Mouse (Mus musculus) hindbrain, postnatal 0 days (tissue): ENCODE measurements around the gene Tab2. TPM values are rescaled to one million over a fixed set of nuclear protein-coding genes. Genes with fewer than 3 reads are reported as not detected.
A peak's percentile ranks its signal among the peaks of the same experiment; 100 is the strongest.

Source experiments
- ATAC-seq: fragments of 200-750 bp; cut with Nextera tagmentation; 2 replicates; pipeline ENCODE4 v1.8.0; 2017; ENCODE audit warnings: mild to moderate bottlenecking, moderate TSS enrichment, moderate library complexity
- DNase-seq: peaks from one replicate; pipeline ENCODE4 v3.0.0-alpha.2; 2015; ENCODE audit warnings: low spot score
- H3K27ac ChIP-seq: fragments of 300-500 bp; sonication (generic); 2 replicates; pipeline ENCODE4 v1.5.1; 2014; ENCODE audit warnings: mild to moderate bottlenecking
- H3K27me3 ChIP-seq: fragments of 300-500 bp; sonication (generic); 2 replicates; pipeline ENCODE4 v1.6.1; 2014; ENCODE audit warnings: low read length, mixed read lengths; ENCODE audit not compliant: insufficient read depth
- H3K36me3 ChIP-seq: fragments of 300-500 bp; sonication (generic); 2 replicates; pipeline ENCODE4 v1.6.1; 2014; ENCODE audit warnings: low read length, mixed read lengths; ENCODE audit not compliant: insufficient read depth
- H3K4me1 ChIP-seq: fragments of 300-500 bp; sonication (generic); 2 replicates; pipeline ENCODE4 v1.6.1; 2014; ENCODE audit warnings: antibody characterized with exemption, low read length, mixed read lengths; ENCODE audit not compliant: insufficient read depth
- H3K4me2 ChIP-seq: fragments of 300-500 bp; sonication (generic); 2 replicates; pipeline ENCODE4 v1.6.1; 2014; ENCODE audit warnings: low read depth, mild to moderate bottlenecking, low read length, moderate library complexity, mixed read lengths
- H3K4me3 ChIP-seq: fragments of 300-500 bp; sonication (generic); 2 replicates; pipeline ENCODE4 v1.5.1; 2014; ENCODE audit warnings: low read length
- H3K9ac ChIP-seq: fragments of 300-500 bp; sonication (generic); replicated peaks from 2 replicates; pipeline ENCODE4 v1.6.1; 2014; ENCODE audit warnings: mild to moderate bottlenecking, low read length, moderate library complexity, mixed read lengths
- H3K9me3 ChIP-seq: fragments of 300-500 bp; sonication (generic); 2 replicates; pipeline ENCODE4 v1.6.1; 2016; ENCODE audit warnings: low read length, mixed read lengths
- CTCF ChIP-seq: IDR thresholded peaks from 2 replicates; pipeline ENCODE4 v1.5.1; 2016; ENCODE audit warnings: antibody characterized with exemption, control low read depth, low read depth
- WGBS: fragments of 180-500 bp; shearing (Covaris S2); extraction: QIAGEN DNeasy Blood & Tissue Kit; methylation state at CpG from one replicate; pipeline ENCODE4 v1.1.7; 2014; 5-methylcytosine and 5-hydroxymethylcytosine counted together
- polyA plus RNA-seq: library from polyadenylated mRNA; unstranded; fragments of >200 nt; fragmentation: Nextera tagmentation; extraction: Ambion mirVana; gene quantifications from 2 replicates; pipeline ENCODE4 v1.2.1, GENCODE M21; 2015
- total RNA-seq: library from RNA; depleted of rRNA; stranded (reverse); fragments of >200 nt; gene quantifications from 2 replicates; pipeline ENCODE4 v1.2.3, GENCODE M21; 2014

Gene Tab2
- total and polyA plus RNA-seq, 2 experiments from 2014 or later, result 12.0 to 64.3 TPM

GRCm38 (mm10) chr10:7967096-7967495 is 11.1 kb upstream of the Tab2 start:
- Histone ChIP-seq H3K36me3 (no peaks in the 10 kb centered on the region), H3K4me1 (no peaks in the 10 kb centered on the region), H3K4me2 (no peak overlapping the region), H3K27ac (no peak overlapping the region), H3K9me3 (no peaks in the 10 kb centered on the region), H3K27me3 (no peaks in the 10 kb centered on the region), H3K9ac (no peak overlapping the region), H3K4me3 (no peak overlapping the region)
- ATAC-seq (no peak), DNase-seq (no peak)
- WGBS, result 86% methylated on average over 3 of the region's 3 CpGs
- TF ChIP-seq CTCF, result no peak

- Histone ChIP-seq H3K4me2 (no peak overlapping the region), H3K27me3 (no peaks in the 10 kb centered on the region), H3K27ac (no peak overlapping the region), H3K36me3 (no peaks in the 10 kb centered on the region), H3K4me3 (no peak overlapping the region), H3K9me3 (no peaks in the 10 kb centered on the region), H3K4me1 (no peaks in the 10 kb centered on the region), H3K9ac (no peak overlapping the region)
- 74% methylated on average over 6 of the region's 6 CpGs for WGBS
- no peak for TF ChIP-seq CTCF
- no peak for ATAC-seq
- no peak for DNase-seq
These were observed 3.0 kb upstream of the Tab2 start for GRCm38 (mm10) chr10:7959073-7959472.

GRCm38 (mm10) chr10:7955634-7956121 is 352 bp downstream of the Tab2 start:
- Histone ChIP-seq H3K4me2 (peak overlapping the region; percentile 84), H3K36me3 (no peaks in the 10 kb centered on the region), H3K4me1 (peaks cover 5% of the 10 kb centered on the region; the same call in 1 of the 2 replicates), H3K9me3 (no peaks in the 10 kb centered on the region), H3K9ac (peak overlapping the region; percentile 99), H3K27ac (peak overlapping the region; percentile 99), H3K27me3 (no peaks in the 10 kb centered on the region), H3K4me3 (peak overlapping the region; percentile 94)
- DNase-seq (no peak), ATAC-seq (peak; percentile 77)
- 0% methylated on average over 15 of the region's 76 CpGs for WGBS
- TF ChIP-seq CTCF, result no peak

GRCm38 (mm10) chr10:7954989-7955633 is 919 bp downstream of the Tab2 start:
- Histone ChIP-seq H3K27me3 (no peaks in the 10 kb centered on the region), H3K4me2 (peak overlapping the region; percentile 84), H3K27ac (peak overlapping the region; percentile 99), H3K9me3 (no peaks in the 10 kb centered on the region), H3K4me3 (peak overlapping the region; percentile 94), H3K4me1 (peaks cover 5% of the 10 kb centered on the region; the same call in 1 of the 2 replicates), H3K36me3 (no peaks in the 10 kb centered on the region), H3K9ac (peak overlapping the region; percentile 99)
- WGBS, result under 1% methylated on average over 25 of the region's 31 CpGs
- DNase-seq (peak; percentile 57), ATAC-seq (no peak)
- TF ChIP-seq CTCF, result no peak

GRCm38 (mm10) chr10:7954627-7954988 is 1.4 kb downstream of the Tab2 start:
- ATAC-seq, result no peak
- H3K27ac ChIP-seq, result peak overlapping the region; percentile 99
- peaks cover 5% of the 10 kb centered on the region; the same call in 1 of the 2 replicates for H3K4me1 ChIP-seq
- no peak for TF ChIP-seq CTCF
- H3K27me3 ChIP-seq, result no peaks in the 10 kb centered on the region
- H3K4me3 ChIP-seq, result peak overlapping the region; percentile 94
- no peaks in the 10 kb centered on the region for H3K9me3 ChIP-seq
- DNase-seq, result peak; percentile 23
- 0% methylated on average over 5 of the region's 5 CpGs for WGBS
- no peaks in the 10 kb centered on the region for H3K36me3 ChIP-seq
- H3K9ac ChIP-seq, result peak overlapping the region; percentile 99
- peak overlapping the region; percentile 84 for H3K4me2 ChIP-seq

GRCm38 (mm10) chr10:7943006-7943405 is 13.0 kb downstream of the Tab2 start:
- H3K27ac ChIP-seq, result no peak overlapping the region
- DNase-seq, result no peak
- no peaks in the 10 kb centered on the region for H3K36me3 ChIP-seq
- no peak overlapping the region for H3K4me3 ChIP-seq
- WGBS, result 49% methylated on average over 3 of the region's 3 CpGs
- ATAC-seq, result no peak
- H3K4me1 ChIP-seq, result no peaks in the 10 kb centered on the region
- TF ChIP-seq CTCF, result no peak
- no peak overlapping the region for H3K4me2 ChIP-seq
- no peaks in the 10 kb centered on the region for H3K9me3 ChIP-seq
- no peak overlapping the region for H3K9ac ChIP-seq
- no peaks in the 10 kb centered on the region for H3K27me3 ChIP-seq

GRCm38 (mm10) chr10:7936556-7937192 is 19.4 kb downstream of the Tab2 start:
- Histone ChIP-seq H3K4me3 (no peak overlapping the region), H3K9me3 (no peaks in the 10 kb centered on the region), H3K4me2 (no peak overlapping the region), H3K27me3 (no peaks in the 10 kb centered on the region), H3K36me3 (no peaks in the 10 kb centered on the region), H3K4me1 (no peaks in the 10 kb centered on the region), H3K9ac (no peak overlapping the region), H3K27ac (no peak overlapping the region)
- 85% methylated on average over 6 of the region's 6 CpGs for WGBS
- ATAC-seq (no peak), DNase-seq (no peak)
- no peak for TF ChIP-seq CTCF
